Mouse (Mus musculus) limb, embryonic 14.5 days (tissue): ENCODE results near the gene Rph3al. TPM values are rescaled to one million over a fixed set of nuclear protein-coding genes. Genes with fewer than 3 reads are reported as not detected.
A peak's percentile ranks its signal among the peaks of the same experiment; 100 is the strongest.

Experiments
- ATAC-seq: fragments of 200-750 bp; cut with Nextera tagmentation; 2 replicates; pipeline ENCODE4 v1.8.0; 2017; ENCODE audit warnings: low read depth, moderate number of reproducible peaks, moderate TSS enrichment; ENCODE audit not compliant: low FRiP score
- DNase-seq: peaks from one replicate; pipeline ENCODE4 v3.0.0-alpha.2; 2015; ENCODE audit warnings: low spot score
- H3K27ac ChIP-seq: fragments of 300-500 bp; sonication (generic); replicated peaks from 2 replicates; pipeline ENCODE4 v1.5.1; 2014; ENCODE audit warnings: low read depth, mild to moderate bottlenecking, low read length, moderate library complexity, mixed read lengths
- H3K27me3 ChIP-seq: fragments of 300-500 bp; sonication (generic); 2 replicates; pipeline ENCODE4 v1.6.1; 2014; ENCODE audit warnings: low read length, mixed read lengths; ENCODE audit not compliant: control insufficient read depth, insufficient read depth
- H3K36me3 ChIP-seq: fragments of 300-500 bp; sonication (generic); 2 replicates; pipeline ENCODE4 v1.6.1; 2014; ENCODE audit warnings: mild to moderate bottlenecking, low read length, moderate library complexity, mixed read lengths; ENCODE audit not compliant: control insufficient read depth, insufficient read depth
- H3K4me1 ChIP-seq: fragments of 300-500 bp; sonication (generic); 2 replicates; pipeline ENCODE4 v1.6.1; 2014; ENCODE audit warnings: antibody characterized with exemption, low read length, mixed read lengths; ENCODE audit not compliant: control insufficient read depth, insufficient read depth
- H3K4me2 ChIP-seq: fragments of 300-500 bp; sonication (generic); replicated peaks from 2 replicates; pipeline ENCODE4 v1.6.1; 2014; ENCODE audit warnings: low read depth, mild to moderate bottlenecking, low read length, moderate library complexity; ENCODE audit not compliant: severe bottlenecking
- H3K4me3 ChIP-seq: fragments of 300-500 bp; sonication (generic); replicated peaks from 2 replicates; pipeline ENCODE4 v1.5.1; 2014; ENCODE audit warnings: low read length
- H3K9ac ChIP-seq: fragments of 300-500 bp; sonication (generic); 2 replicates; pipeline ENCODE4 v1.6.1; 2014; ENCODE audit warnings: mild to moderate bottlenecking, low read depth, low read length, moderate library complexity; ENCODE audit not compliant: severe bottlenecking
- H3K9me3 ChIP-seq: fragments of 300-500 bp; sonication (generic); 2 replicates; pipeline ENCODE4 v1.6.1; 2016; ENCODE audit warnings: low read length; ENCODE audit not compliant: control insufficient read depth
- POLR2A ChIP-seq: fragments of 200-500 bp; IDR thresholded peaks from 2 replicates; pipeline ENCODE4 v1.8.0; 2012; ENCODE audit warnings: inconsistent platforms, mild to moderate bottlenecking, moderate library complexity, borderline replicate concordance; ENCODE audit not compliant: insufficient read depth, insufficient read length; ENCODE audit errors: extremely low read depth
- WGBS: fragments of 180-500 bp; shearing (Covaris S2); extraction: QIAGEN DNeasy Blood & Tissue Kit; methylation state at CpG from one replicate; pipeline ENCODE4 v1.1.7; 2014; 5-methylcytosine and 5-hydroxymethylcytosine counted together
- polyA plus RNA-seq, 2 experiments: library from polyadenylated mRNA; depleted of rRNA in 1 of 2; stranded (reverse) in 1 of 2; unstranded in 1 of 2; fragments of >200 nt; fragmentation: Nextera tagmentation in 1 of 2; extraction: Ambion mirVana in 1 of 2; gene quantifications; 2 replicates each; pipeline versions ENCODE4 v1.2.1 to v1.2.3; 2012 to 2014

The Rph3al gene
- polyA plus RNA-seq, 2 experiments = 2.2 to 2.4 TPM

GRCm38 (mm10) chr11:75978051-75978450 lies 39.8 kb upstream of the Rph3al start:
- no peak for TF ChIP-seq POLR2A
- Histone ChIP-seq H3K36me3 (no peaks in the 10 kb centered on the region), H3K4me2 (no peak overlapping the region), H3K27ac (no peak overlapping the region), H3K4me1 (0 out of 2 replicates have a peak, but pooled peaks cover 1% of the 10 kb centered on the region), H3K9ac (no peak overlapping the region), H3K27me3 (no peaks in the 10 kb centered on the region), H3K9me3 (no peaks in the 10 kb centered on the region), H3K4me3 (no peak overlapping the region)
- DNase-seq = no peak
- no peak for ATAC-seq
- WGBS = 62% methylated on average over 6 of the region's 6 CpGs

- 48% methylated on average over 8 of the region's 8 CpGs for WGBS
- H3K4me1 ChIP-seq = 0 out of 2 replicates have a peak, but pooled peaks cover 3% of the 10 kb centered on the region
Observed at GRCm38 (mm10) chr11:75976748-75977147, 38.5 kb upstream of the Rph3al start.

DNA sequence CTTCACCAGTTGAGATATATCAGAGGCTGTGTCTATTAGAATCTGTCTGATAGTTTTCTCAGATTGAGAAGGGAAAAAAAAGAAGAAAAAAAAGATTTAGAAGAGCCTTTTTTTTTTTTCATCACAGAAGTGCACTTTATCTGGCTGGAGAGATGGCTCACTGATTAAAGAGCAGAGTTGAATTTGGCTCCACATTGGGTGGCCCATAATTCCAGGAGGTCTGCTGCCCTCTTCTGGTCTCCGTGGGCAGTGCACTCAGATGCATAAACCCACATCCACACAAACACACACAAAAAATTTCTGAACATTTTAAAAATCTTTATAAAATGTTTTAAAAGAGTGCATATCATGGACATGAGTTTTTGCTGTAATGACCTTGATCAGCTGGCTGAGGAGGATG lies 35.8 kb upstream of the Rph3al start:
- no peak overlapping the region for H3K4me3 ChIP-seq
- no peaks in the 10 kb centered on the region for H3K9me3 ChIP-seq
- H3K4me2 ChIP-seq = no peak overlapping the region
- H3K36me3 ChIP-seq = no peaks in the 10 kb centered on the region
- DNase-seq (no peak), ATAC-seq (no peak)
- WGBS = 89% methylated on average over 1 of the region's 1 CpGs
- H3K9ac ChIP-seq = no peak overlapping the region
- no peak for TF ChIP-seq POLR2A
- 0 out of 2 replicates have a peak, but pooled peaks cover 3% of the 10 kb centered on the region for H3K4me1 ChIP-seq
- H3K27ac ChIP-seq = no peak overlapping the region
- no peaks in the 10 kb centered on the region for H3K27me3 ChIP-seq

More at GRCm38 (mm10) chr11:75976748-75977147, 38.5 kb upstream of the Rph3al start:
- H3K9ac ChIP-seq = no peak overlapping the region
- H3K36me3 ChIP-seq = no peaks in the 10 kb centered on the region
- H3K4me2 ChIP-seq = no peak overlapping the region
- H3K27ac ChIP-seq = no peak overlapping the region
- no peaks in the 10 kb centered on the region for H3K9me3 ChIP-seq
- no peak for ATAC-seq
- H3K27me3 ChIP-seq = no peaks in the 10 kb centered on the region
- no peak for TF ChIP-seq POLR2A
- H3K4me3 ChIP-seq = no peak overlapping the region
- no peak for DNase-seq

DNA sequence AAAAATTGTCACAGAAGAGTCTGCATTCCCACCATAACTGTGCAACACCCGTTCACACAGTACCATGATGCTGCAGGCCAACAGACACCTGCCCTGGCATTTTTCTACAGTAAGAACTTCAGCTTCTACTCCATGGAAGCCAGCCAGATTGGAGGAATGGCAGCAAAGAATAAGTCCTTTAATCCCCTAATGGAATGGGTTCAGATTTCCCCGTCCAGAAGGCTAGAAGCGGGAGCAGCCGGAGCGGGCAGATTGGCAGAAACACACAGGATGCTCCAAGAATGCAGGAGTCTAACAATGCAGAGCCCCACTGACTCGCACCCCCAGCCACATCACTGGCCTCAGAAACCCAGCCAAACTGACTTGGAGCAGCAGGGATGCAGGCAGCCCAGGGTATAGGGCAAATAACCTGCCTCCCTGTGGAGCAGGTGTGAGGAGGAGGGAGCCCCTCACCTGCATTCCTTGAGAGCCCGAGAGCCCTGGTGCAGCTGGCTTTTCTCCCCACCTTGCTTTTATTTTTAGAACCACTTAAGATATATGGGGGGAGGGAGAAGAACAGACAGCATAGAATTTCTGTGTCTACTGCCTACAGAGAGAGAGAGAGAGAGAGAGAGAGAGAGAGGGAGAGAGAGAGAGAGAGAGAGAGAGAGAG lies 34.8 kb upstream of the Rph3al start:
- H3K4me1 ChIP-seq = 0 out of 2 replicates have a peak, but pooled peaks cover 3% of the 10 kb centered on the region
- DNase-seq = peak; percentile 35
- no peak for ATAC-seq
- 17% methylated on average over 7 of the region's 7 CpGs for WGBS
- TF ChIP-seq POLR2A = no peak
- no peak overlapping the region for H3K27ac ChIP-seq
- H3K9me3 ChIP-seq = no peaks in the 10 kb centered on the region
- H3K4me3 ChIP-seq = no peak overlapping the region
- H3K9ac ChIP-seq = no peak overlapping the region
- no peaks in the 10 kb centered on the region for H3K36me3 ChIP-seq
- H3K4me2 ChIP-seq = no peak overlapping the region
- no peaks in the 10 kb centered on the region for H3K27me3 ChIP-seq

DNA sequence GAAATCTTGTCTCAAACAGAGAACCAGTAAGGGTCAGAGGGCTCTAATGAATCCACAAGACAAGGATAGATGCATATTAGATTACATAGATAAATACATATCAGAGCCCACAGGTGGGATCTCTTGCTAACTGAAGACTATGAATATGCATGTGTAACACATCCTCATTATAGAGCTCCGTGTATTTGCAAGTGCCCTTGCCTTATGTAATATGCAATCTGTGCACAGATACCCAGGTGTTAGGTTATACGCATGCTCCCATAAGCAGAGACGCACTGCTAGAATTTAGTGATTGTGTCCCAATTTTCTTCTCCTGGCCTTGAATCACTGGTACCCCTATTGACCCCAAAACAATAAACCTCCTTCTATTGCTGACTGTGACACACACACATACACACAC lies 34.0 kb upstream of the Rph3al start:
- DNase-seq = no peak
- Histone ChIP-seq H3K9ac (no peak overlapping the region), H3K9me3 (no peaks in the 10 kb centered on the region), H3K4me1 (0 out of 2 replicates have a peak, but pooled peaks cover 3% of the 10 kb centered on the region), H3K4me2 (no peak overlapping the region), H3K27ac (no peak overlapping the region), H3K27me3 (no peaks in the 10 kb centered on the region), H3K4me3 (no peak overlapping the region), H3K36me3 (no peaks in the 10 kb centered on the region)
- TF ChIP-seq POLR2A = no peak
- no peak for ATAC-seq
- WGBS = 83% methylated on average over 3 of the region's 3 CpGs
